In genomic region chr9:95815015-95815673, GRCm38 (mm10) we compare ENCODE assay signal across 19 mouse cellular contexts. TPM values are rescaled to one million over a fixed set of nuclear protein-coding genes. Genes with fewer than 3 reads are reported as not detected.
DNase-seq lines count a peak whose midpoint lies in the region; ATAC-seq and TF ChIP-seq lines count a peak whose summit lies in the region.
"Had no signal": no experiment of that assay in that cellular context is flagged by ENCODE, and none has a peak within 500 bp of the region (broad histone marks: within the 10 kb centered on the region; RNA-seq: fewer than 3 reads in every experiment).

No protein-coding gene starts in this region.

- DNase-seq in kidney, adult 9 months: peak; percentile 40
- DNase-seq in kidney, postnatal 4 days: no peak
- peak; percentile 49 for DNase-seq in urinary bladder, postnatal 14 days (ENCODE audit: low spot score)
- DNase-seq in urinary bladder, postnatal 10 days (ENCODE audit: low spot score): no peak
- DNase-seq in intestine, embryonic 14.5 days (ENCODE audit: low spot score): no peak
- DNase-seq in stomach, postnatal 0 days (ENCODE audit: low spot score): peak; percentile 51
- no peak for DNase-seq in right cerebral cortex, postnatal 36 days (ENCODE audit: low spot score in 2 of 2)
- DNase-seq: cerebellum, adult 11 months; cerebellum, postnatal 25 days; heart, postnatal 4 days; lung, embryonic 14.5 days; right cerebral cortex, postnatal 25 days; thymus, postnatal 4 days had no signal

- H3K4me3 ChIP-seq in intestine, embryonic 14.5 days (ENCODE audit: low read depth, low read length): no peak overlapping the region
- H3K4me3 ChIP-seq in stomach, postnatal 0 days (ENCODE audit: low read depth, low read length): no peak overlapping the region
- H3K4me3 ChIP-seq: forebrain, embryonic 13.5 days; heart, embryonic 13.5 days; limb, embryonic 10.5 days had no signal

- H3K9me3 ChIP-seq in intestine, embryonic 14.5 days (ENCODE audit: control insufficient read depth, low read length): no peaks in the 10 kb centered on the region
- H3K9me3 ChIP-seq in stomach, postnatal 0 days (ENCODE audit: control insufficient read depth, low read length): no peaks in the 10 kb centered on the region
- H3K9me3 ChIP-seq: forebrain, embryonic 13.5 days; G1E; limb, embryonic 10.5 days had no signal

- H3K36me3 ChIP-seq in intestine, embryonic 14.5 days (ENCODE audit: control insufficient read depth, insufficient read depth, low read length): no peaks in the 10 kb centered on the region
- H3K36me3 ChIP-seq in stomach, postnatal 0 days (ENCODE audit: control insufficient read depth, insufficient read depth, low read length): no peaks in the 10 kb centered on the region
- H3K36me3 ChIP-seq: G1E; heart, embryonic 13.5 days; limb, embryonic 10.5 days had no signal

- no peak for TF ChIP-seq EP300 in stomach, postnatal 0 days (optimal IDR thresholded peaks at IDR 0.05)

- no peak for TF ChIP-seq CTCF in stomach, postnatal 0 days (IDR thresholded peaks at IDR 0.05; ENCODE audit: low read depth)

- no peak overlapping the region for H3K27ac ChIP-seq in intestine, embryonic 14.5 days (ENCODE audit: low read depth)
- H3K27ac ChIP-seq in stomach, postnatal 0 days (replicated peaks): peak overlapping the region; percentile 41; the same call in 1 of the 2 replicates
- H3K27ac ChIP-seq: heart, embryonic 13.5 days; limb, embryonic 10.5 days had no signal

- peak; percentile 44; the same call in 1 of the 2 replicates for ATAC-seq in intestine, embryonic 14.5 days (replicated peaks; ENCODE audit: low FRiP score, low TSS enrichment, low read depth)
- peak; percentile 66 for ATAC-seq in stomach, postnatal 0 days (ENCODE audit: low FRiP score, low TSS enrichment)
- ATAC-seq: CD4-positive, CD25-positive, alpha-beta regulatory T cell, adult 4 months had no signal

- H3K27me3 ChIP-seq in intestine, embryonic 14.5 days (replicated peaks; ENCODE audit: control insufficient read depth, insufficient read depth, low read length): no peaks in the 10 kb centered on the region
- no peaks in the 10 kb centered on the region for H3K27me3 ChIP-seq in stomach, postnatal 0 days (ENCODE audit: control insufficient read depth, insufficient read depth, low read length)
- H3K27me3 ChIP-seq: forebrain, embryonic 13.5 days; heart, embryonic 13.5 days had no signal

- WGBS in intestine, embryonic 14.5 days: 82% methylated on average over 11 of the region's 11 CpGs
- 49% methylated on average over 11 of the region's 11 CpGs for WGBS in stomach, postnatal 0 days

- no peaks in the 10 kb centered on the region for H3K4me1 ChIP-seq in intestine, embryonic 14.5 days (replicated peaks; ENCODE audit: control insufficient read depth, insufficient read depth, low read length)
- H3K4me1 ChIP-seq in stomach, postnatal 0 days (replicated peaks; ENCODE audit: control insufficient read depth, insufficient read depth): no peaks in the 10 kb centered on the region
- H3K4me1 ChIP-seq: limb, embryonic 10.5 days had no signal

- H3K4me2 ChIP-seq in intestine, embryonic 14.5 days (ENCODE audit: low read length): no peak overlapping the region
- no peak overlapping the region for H3K4me2 ChIP-seq in stomach, postnatal 0 days (replicated peaks; ENCODE audit: low read depth)
- H3K4me2 ChIP-seq: heart, embryonic 13.5 days; liver, embryonic 11.5 days; lung, embryonic 14.5 days had no signal

- H3K9ac ChIP-seq in intestine, embryonic 14.5 days (ENCODE audit: low read length): no peak overlapping the region
- H3K9ac ChIP-seq in stomach, postnatal 0 days (ENCODE audit: low read length): no peak overlapping the region
- H3K9ac ChIP-seq: forebrain, embryonic 13.5 days; heart, embryonic 13.5 days; lung, embryonic 14.5 days had no signal

RNA-seq across cellular contexts. Expression of gene Pls1, which starts 30.0 kb away (rescaled TPM):
- polyA plus RNA-seq in intestine, embryonic 14.5 days (2014; fragmentation: Nextera tagmentation; extraction: Ambion mirVana): 25.7 and 26.1 TPM in 2 replicates
- polyA plus RNA-seq in stomach, postnatal 0 days (2015; fragmentation: Nextera tagmentation; extraction: Ambion mirVana): 44.4 and 45.6 TPM in 2 replicates
- polyA plus RNA-seq: G1E had no signal

RNA-seq across cellular contexts. Expression of gene Atr, which starts 42.3 kb away (rescaled TPM):
- polyA plus RNA-seq in intestine, embryonic 14.5 days (2014; fragmentation: Nextera tagmentation; extraction: Ambion mirVana): 20.5 and 23.2 TPM in 2 replicates
- 4.4 and 4.6 TPM in 2 replicates for polyA plus RNA-seq in stomach, postnatal 0 days (2015; fragmentation: Nextera tagmentation; extraction: Ambion mirVana)

Comparison
In these comparisons a context has a peak if more than half of its experiments do, and no peak if none do; other contexts are left out.
1. DNase-seq: peak in kidney, adult 9 months (single experiment), urinary bladder, postnatal 14 days (single experiment) and stomach, postnatal 0 days (single experiment); none in kidney, postnatal 4 days (0 of 2), urinary bladder, postnatal 10 days (single experiment), intestine, embryonic 14.5 days (single experiment) and right cerebral cortex, postnatal 36 days (0 of 2).